Mouse (Mus musculus) CH12.LX (cell line): ENCODE measurements at regions not wholly inside any gene's neighbourhood (a gene's known extent, or its start where the extent isn't known, plus 50 kb on each side); places are given as distances from the start of the nearest gene placed in this dataset.

Experiments used
- DNase-seq: peaks from one replicate; pipeline ENCODE4 v3.0.0-alpha.2; 2013; ENCODE audit errors: extremely low read depth
- H3K27ac ChIP-seq: 2 replicates; pipeline ENCODE4 v1.5.1; 2012; ENCODE audit warnings: low read depth, mild to moderate bottlenecking, control low read depth, moderate library complexity; ENCODE audit not compliant: insufficient read depth
- H3K27me3 ChIP-seq: replicated peaks from 2 replicates; pipeline ENCODE3; 2012; ENCODE audit warnings: inconsistent platforms
- H3K36me3 ChIP-seq, 2 experiments: replicated peaks in 1 of 2; 2 replicates each; pipeline versions ENCODE3 to v1.6.1; 2012; ENCODE audit warnings: inconsistent platforms in 1 of 2, low read length in 1 of 2, mild to moderate bottlenecking in 1 of 2, mixed read lengths in 1 of 2, moderate library complexity in 1 of 2; ENCODE audit not compliant: control insufficient read depth in 1 of 2, insufficient read depth in 1 of 2
- H3K4me1 ChIP-seq, 2 experiments: 2 replicates each; pipeline ENCODE4 v1.6.1; 2012; ENCODE audit warnings: inconsistent platforms in 1 of 2, moderate library complexity in 1 of 2; ENCODE audit not compliant: insufficient read depth in 2 of 2, control insufficient read depth in 1 of 2
- H3K4me2 ChIP-seq: 2 replicates; pipeline ENCODE4 v1.6.1; 2012; ENCODE audit warnings: low read depth, mild to moderate bottlenecking, control low read depth; ENCODE audit not compliant: poor library complexity, insufficient read depth, severe bottlenecking
- H3K4me3 ChIP-seq, 3 experiments: fragments of 150-350 bp in 1 of 3; sonication (generic) in 1 of 3; replicated peaks in 1 of 3; 2 replicates each; pipeline versions ENCODE3 to v1.5.1; 2011 to 2012; ENCODE audit warnings: low read depth in 2 of 3, low read length in 2 of 3, mild to moderate bottlenecking in 2 of 3, moderate library complexity in 2 of 3, control low read depth in 1 of 3, improper control_type of control experiment in 1 of 3, inconsistent platforms in 1 of 3, mixed read lengths in 1 of 3; ENCODE audit not compliant: poor library complexity in 1 of 3
- H3K79me2 ChIP-seq: replicated peaks from 2 replicates; pipeline ENCODE4 v1.6.1; 2012; ENCODE audit warnings: mild to moderate bottlenecking, moderate library complexity; ENCODE audit not compliant: control insufficient read depth, poor library complexity, insufficient read depth, severe bottlenecking; ENCODE audit errors: extremely low read depth
- H3K9ac ChIP-seq: 2 replicates; pipeline ENCODE4 v1.6.1; 2012; ENCODE audit warnings: low read depth, mild to moderate bottlenecking, control low read depth, moderate library complexity; ENCODE audit not compliant: insufficient read depth
- H3K9me3 ChIP-seq: replicated peaks from 2 replicates; pipeline ENCODE3; 2012; ENCODE audit warnings: low read length, inconsistent platforms, mixed read lengths
- CHD2 ChIP-seq: IDR thresholded peaks from 2 replicates; pipeline ENCODE4 v1.6.1; 2011; ENCODE audit warnings: low read length, improper control_type of control experiment
- ELF1 ChIP-seq: IDR thresholded peaks from 2 replicates; pipeline ENCODE4 v1.6.1; 2014; ENCODE audit warnings: low read depth, mild to moderate bottlenecking, inconsistent platforms, low read length, improper control_type of control experiment
- IRF4 ChIP-seq: IDR thresholded peaks from 2 replicates; pipeline ENCODE4 v1.6.1; 2014; ENCODE audit warnings: low read depth, mild to moderate bottlenecking, inconsistent platforms, low read length, improper control_type of control experiment
- JUND ChIP-seq: conservative IDR thresholded peaks from 2 replicates; pipeline ENCODE4 v1.6.1; 2011; ENCODE audit warnings: low read depth, low read length, improper control_type of control experiment
- MAFK ChIP-seq: IDR thresholded peaks from 2 replicates; pipeline ENCODE4 v1.6.1; 2011; ENCODE audit warnings: low read length, improper control_type of control experiment; ENCODE audit not compliant: insufficient replicate concordance
- MEF2A ChIP-seq: IDR thresholded peaks from 2 replicates; pipeline ENCODE4 v1.6.1; 2014; ENCODE audit warnings: low read depth, mild to moderate bottlenecking, inconsistent platforms, low read length, improper control_type of control experiment, borderline replicate concordance
- MXI1 ChIP-seq: IDR thresholded peaks from 2 replicates; pipeline ENCODE4 v1.6.1; 2011; ENCODE audit warnings: mild to moderate bottlenecking, low read depth, low read length, improper control_type of control experiment
- MYC ChIP-seq: IDR thresholded peaks from 2 replicates; pipeline ENCODE4 v1.6.1; 2011; ENCODE audit warnings: low read depth, mild to moderate bottlenecking, improper control_type of control experiment, low read length
- NRF1 ChIP-seq: IDR thresholded peaks from 2 replicates; pipeline ENCODE4 v1.6.1; 2014; ENCODE audit warnings: low read depth, mild to moderate bottlenecking, inconsistent platforms, low read length, improper control_type of control experiment, moderate library complexity
- RCOR1 ChIP-seq: conservative IDR thresholded peaks from 2 replicates; pipeline ENCODE4 v1.6.1; 2012; ENCODE audit warnings: low read depth, mild to moderate bottlenecking, inconsistent platforms, low read length, improper control_type of control experiment
- SIN3A ChIP-seq: IDR thresholded peaks from 2 replicates; pipeline ENCODE4 v1.6.1; 2012; ENCODE audit warnings: low read length, improper control_type of control experiment, inconsistent platforms
- SMC3 ChIP-seq: IDR thresholded peaks from 2 replicates; pipeline ENCODE4 v1.6.1; 2011; ENCODE audit warnings: low read depth, low read length, improper control_type of control experiment
- TBP ChIP-seq: conservative IDR thresholded peaks from 2 replicates; pipeline ENCODE4 v1.6.1; 2011; ENCODE audit warnings: low read depth, low read length, improper control_type of control experiment
- TCF12 ChIP-seq: IDR thresholded peaks from 2 replicates; pipeline ENCODE4 v1.6.1; 2014; ENCODE audit warnings: low read depth, mild to moderate bottlenecking, inconsistent platforms, low read length, improper control_type of control experiment
- UBTF ChIP-seq: IDR thresholded peaks from 2 replicates; pipeline ENCODE4 v1.6.1; 2012; ENCODE audit warnings: low read depth, mild to moderate bottlenecking, inconsistent platforms, low read length, improper control_type of control experiment, moderate library complexity
- USF1 ChIP-seq: IDR thresholded peaks from 2 replicates; pipeline ENCODE4 v1.6.1; 2014; ENCODE audit warnings: low read depth, mild to moderate bottlenecking, inconsistent platforms, low read length, improper control_type of control experiment
- ZC3H11A ChIP-seq: IDR thresholded peaks from 2 replicates; pipeline ENCODE4 v1.6.1; 2012; ENCODE audit warnings: low read depth, mild to moderate bottlenecking, inconsistent platforms, low read length, improper control_type of control experiment
- dilution Hi-C: fragments of 300-500 bp; cut with MboI; formaldehyde crosslinking; loops from 2 replicates; pipeline ENCODE4 v1.14.3; 2020; ENCODE audit warnings: low sequenced_read_pairs; ENCODE audit not compliant: extremely low pct_unique_long_range_greater_than_20kb, extremely low pct_ligation_motif_present
- in situ Hi-C: fragments of 300-500 bp; cut with MboI; formaldehyde crosslinking; loops from 3 replicates; pipeline ENCODE4 v1.14.3; 2019; ENCODE audit warnings: low sequenced_read_pairs, low pct_ligation_motif_present, low pct_unique_long_range_greater_than_20kb, mixed read lengths

- in situ Hi-C loops (no loop called here), dilution Hi-C loops (no loop called here)
- H3K4me1 ChIP-seq, result peaks cover 10 to 69% of the 10 kb centered on the region in 2 experiments
- no peak overlapping the region for H3K27ac ChIP-seq
- H3K4me2 ChIP-seq, result no peak overlapping the region
- no peak overlapping the region for H3K4me3 ChIP-seq
- H3K79me2 ChIP-seq, result no peaks in the 10 kb centered on the region
- H3K36me3 ChIP-seq, result no peaks in the 10 kb centered on the region
- no peak overlapping the region for H3K9ac ChIP-seq
- DNase-seq, result no peak
- TF ChIP-seq RCOR1 (no peak), JUND (no peak), TCF12 (no peak), MEF2A (no peak)
- no peaks in the 10 kb centered on the region for H3K9me3 ChIP-seq
- no peaks in the 10 kb centered on the region for H3K27me3 ChIP-seq
Measured at GRCm38 (mm10) chr13:111940796-111941513, 132.2 kb upstream of the Map3k1 start.

GRCm38 (mm10) chr13:111941946-111942345 is 133.2 kb upstream of the Map3k1 start:
- Histone ChIP-seq H3K4me1 (peaks cover 9 to 68% of the 10 kb centered on the region in 2 experiments), H3K4me2 (no peak overlapping the region), H3K79me2 (no peaks in the 10 kb centered on the region), H3K9me3 (no peaks in the 10 kb centered on the region), H3K36me3 (no peaks in the 10 kb centered on the region), H3K9ac (no peak overlapping the region), H3K27ac (no peak overlapping the region), H3K4me3 (no peak overlapping the region), H3K27me3 (no peaks in the 10 kb centered on the region)
- TF ChIP-seq MYC (no peak), MEF2A (no peak), UBTF (no peak), USF1 (no peak), MXI1 (no peak), IRF4 (no peak), SMC3 (no peak), CHD2 (no peak), ELF1 (no peak), TCF12 (no peak), SIN3A (no peak), TBP (no peak), RCOR1 (no peak), MAFK (no peak), ZC3H11A (no peak), JUND (no peak), NRF1 (no peak)
- no peak for DNase-seq
- dilution Hi-C loops (no loop called here), in situ Hi-C loops (no loop called here)
